Mouse (Mus musculus): Measurements from ENCODE around the gene Ctrb1.

Gene Ctrb1

DNA sequence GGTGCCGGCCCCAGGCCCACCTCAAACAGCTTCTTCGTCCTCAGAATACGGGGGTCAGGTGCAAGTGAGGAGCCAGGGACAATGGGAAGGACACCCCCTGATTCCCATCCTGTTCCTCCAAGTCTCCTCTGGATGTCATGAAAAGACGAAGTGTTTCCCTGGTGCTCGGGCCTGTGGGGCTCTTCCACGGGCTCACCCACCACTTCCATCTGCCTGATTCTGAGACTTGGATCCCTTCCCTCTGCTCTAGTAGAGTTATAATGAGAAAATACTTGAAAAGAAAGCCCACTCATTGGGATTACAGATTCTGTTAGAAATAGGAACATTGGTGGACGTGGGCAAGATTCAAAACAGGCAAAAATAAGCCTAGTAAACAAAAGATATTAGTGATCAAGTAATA, 12.0 kb downstream of the Ctrb1 start:
- DNase-seq = no peak

- DNase-seq = peak; percentile 52
These were observed 12.7 kb downstream of the Ctrb1 start for GRCm38 (mm10) chr8:111678111-111678510.

DNA sequence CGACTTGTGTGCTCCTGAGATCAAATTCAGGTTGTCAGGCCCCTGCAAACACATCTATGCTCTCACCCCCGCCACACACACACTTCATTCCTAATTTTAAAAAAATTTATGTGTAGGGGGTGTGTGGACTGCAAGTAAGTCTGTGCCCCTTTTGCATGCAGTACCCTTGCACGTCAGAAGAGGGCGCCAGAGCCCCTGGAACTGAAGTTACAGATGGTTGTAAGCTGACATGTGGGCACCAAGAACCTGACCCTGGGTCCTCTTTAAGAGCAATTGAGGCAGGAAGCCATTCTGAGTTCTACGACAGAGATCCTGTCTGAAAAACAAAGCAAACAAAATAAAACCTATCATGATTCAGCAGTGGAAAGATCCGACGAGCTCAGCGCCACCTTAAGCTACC, 14.6 kb downstream of the Ctrb1 start:
- peak; percentile 31 for DNase-seq

GRCm38 (mm10) chr8:111666751-111667150, 24.1 kb downstream of the Ctrb1 start:
- DNase-seq = no peak

- peak; percentile 77 for DNase-seq
These were observed 28.3 kb downstream of the Ctrb1 start for GRCm38 (mm10) chr8:111662473-111662872.

- no peak for DNase-seq
These were observed 31.9 kb downstream of the Ctrb1 start for GRCm38 (mm10) chr8:111658819-111659423.

DNA sequence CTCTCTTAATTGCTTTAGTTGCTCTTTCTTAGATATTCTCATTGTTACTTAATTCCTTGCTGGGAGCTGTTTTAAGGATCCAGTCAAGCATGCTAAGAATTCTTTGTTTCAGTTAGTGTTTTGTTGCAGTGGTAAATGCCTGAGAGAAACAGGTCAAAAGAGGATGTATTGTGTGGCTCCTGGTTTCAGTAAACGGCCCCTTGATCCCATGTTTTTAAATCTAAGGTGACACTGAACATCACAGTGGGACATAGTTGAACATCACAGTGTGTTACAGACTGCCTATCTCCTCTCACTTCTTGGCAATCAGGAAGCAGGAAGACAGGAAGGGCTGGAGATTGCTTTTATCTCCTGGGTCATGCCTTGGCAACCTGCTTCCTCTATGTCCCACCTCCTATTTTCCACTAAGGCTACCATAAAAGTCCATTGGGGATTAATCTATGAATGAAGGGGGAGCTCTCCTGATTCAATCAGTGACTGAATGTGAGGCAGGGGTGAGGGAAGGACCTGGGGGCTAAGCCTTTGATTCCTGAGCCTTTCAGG, 33.4 kb downstream of the Ctrb1 start:
- DNase-seq = no peak

GRCm38 (mm10) chr8:111653524-111653923, 37.3 kb downstream of the Ctrb1 start:
- DNase-seq = no peak

GRCm38 (mm10) chr8:111650651-111651050, 40.2 kb downstream of the Ctrb1 start:
- DNase-seq = no peak

DNA sequence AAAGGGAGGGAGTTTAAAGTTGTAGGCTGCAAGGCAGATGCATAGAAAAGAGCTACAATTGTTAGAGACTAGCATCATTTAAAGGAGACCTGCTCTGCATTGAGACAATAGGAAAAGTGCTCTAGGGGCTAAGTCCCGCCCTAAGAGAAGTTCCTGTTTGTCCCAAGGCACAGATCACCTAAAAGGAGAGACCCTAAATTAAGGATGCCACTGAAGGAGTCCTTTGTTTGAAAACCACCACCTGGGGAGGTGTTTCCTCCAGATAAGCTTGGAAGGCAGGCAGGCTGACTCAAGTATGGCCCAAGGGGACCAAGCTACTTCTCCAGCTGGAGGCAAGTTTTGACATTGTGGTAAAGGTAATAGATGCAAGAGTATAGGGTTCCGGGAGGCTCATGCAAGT, 42.0 kb downstream of the Ctrb1 start:
- no peak for DNase-seq

DNA sequence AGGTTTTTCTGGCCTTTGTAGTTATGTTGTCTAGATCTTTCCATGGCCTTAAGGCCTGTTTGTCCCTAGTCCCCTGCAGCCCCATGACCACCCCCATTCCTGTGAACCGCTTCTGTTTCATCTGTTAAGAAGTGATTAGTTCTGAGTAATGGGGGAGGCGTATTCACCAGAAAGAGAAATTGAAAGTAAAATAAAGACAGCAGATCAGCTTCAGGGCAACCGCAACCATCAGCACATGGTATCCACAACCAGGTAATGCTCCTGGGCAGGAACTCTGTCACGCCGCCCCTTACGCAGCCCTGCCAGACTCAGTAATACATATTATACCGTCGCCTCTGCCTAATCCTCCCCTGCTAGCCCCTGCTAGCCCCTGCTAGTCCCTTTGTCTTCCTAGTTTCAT, 45.1 kb downstream of the Ctrb1 start:
- DNase-seq = no peak

DNA sequence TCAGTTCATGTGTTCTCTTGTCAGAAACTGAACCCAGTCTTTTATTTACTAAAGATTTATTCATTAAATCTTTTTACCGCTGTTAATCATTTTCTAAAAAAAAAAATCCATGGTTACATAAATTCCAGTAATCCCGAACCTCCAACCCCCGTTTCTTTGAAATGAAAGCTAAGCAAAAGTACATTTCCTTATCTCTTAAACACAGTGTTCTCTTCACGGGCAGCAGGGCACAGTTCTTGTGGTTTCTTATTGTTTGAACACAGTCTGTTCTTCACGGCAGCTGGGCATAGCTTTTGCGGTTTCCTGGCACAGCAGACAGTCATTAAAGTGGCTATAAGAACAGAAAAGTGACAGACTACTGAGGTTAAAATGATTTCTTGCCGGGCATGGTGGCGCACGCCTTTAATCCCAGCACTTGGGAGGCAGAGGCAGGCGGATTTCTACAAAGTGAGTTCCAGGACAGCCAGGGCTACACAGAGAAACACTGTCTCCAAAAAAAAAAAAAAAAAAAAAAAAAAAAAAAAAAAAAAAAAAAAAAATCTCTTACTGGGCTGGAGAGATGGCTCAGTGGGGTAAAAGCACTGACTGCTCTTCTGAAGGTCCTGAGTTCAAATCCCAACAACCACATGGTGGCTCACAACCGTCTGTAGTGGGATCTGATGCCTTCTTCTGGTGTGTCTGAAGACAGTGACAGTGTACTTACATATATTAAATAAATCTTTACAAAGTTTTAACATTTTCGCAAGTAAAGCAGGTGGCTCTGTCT, 46.3 kb downstream of the Ctrb1 start:
- peak; percentile 56 for DNase-seq

DNA sequence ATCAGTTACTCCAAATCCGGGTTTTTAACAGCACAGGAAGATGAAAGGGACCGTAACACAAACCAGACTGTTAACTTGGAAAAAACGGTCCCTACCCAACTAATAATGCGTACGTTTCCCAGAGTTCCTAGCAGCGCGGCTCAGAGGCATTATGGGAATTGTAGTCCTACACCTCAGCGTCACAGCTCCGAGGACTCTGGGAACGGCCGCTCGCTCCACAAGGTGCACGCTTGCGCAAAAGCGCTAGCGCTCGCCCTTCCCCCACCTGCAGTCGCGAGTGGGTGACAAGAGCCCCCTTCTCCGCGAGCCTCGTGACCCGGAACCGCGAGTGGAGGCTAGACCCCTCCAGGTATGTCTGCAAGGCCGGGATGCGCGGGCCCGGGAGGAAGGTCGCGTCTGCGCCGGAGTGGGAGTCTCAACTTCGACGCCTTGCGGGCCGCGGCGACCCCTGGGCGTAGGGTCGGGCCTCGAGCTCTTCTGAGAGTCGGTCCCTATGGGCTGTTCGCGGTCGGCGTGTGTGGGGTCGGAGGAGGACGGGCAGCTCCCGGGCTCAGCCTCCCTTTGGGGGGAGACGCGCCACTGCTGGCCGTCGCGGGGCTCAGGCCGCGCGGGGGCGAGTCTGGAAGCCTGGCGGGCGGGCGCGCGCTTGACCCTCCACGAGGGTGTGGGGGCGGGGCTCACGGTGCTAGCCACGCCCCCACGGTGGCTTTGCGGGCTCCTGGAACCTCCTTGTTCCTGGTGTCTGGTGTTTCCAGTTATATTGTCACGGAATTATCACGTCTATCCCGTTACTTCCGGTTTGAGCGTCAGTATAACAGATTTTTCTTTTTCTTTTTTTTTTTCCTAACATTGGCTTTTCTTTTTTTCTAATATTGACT, 47.3 kb downstream of the Ctrb1 start, which contains the start of gene Zfp1:
TSS of gene Zfp1 (plus strand) at position 138 of the 878 bp plus-strand sequence.
- peak; percentile 91 for DNase-seq

DNA sequence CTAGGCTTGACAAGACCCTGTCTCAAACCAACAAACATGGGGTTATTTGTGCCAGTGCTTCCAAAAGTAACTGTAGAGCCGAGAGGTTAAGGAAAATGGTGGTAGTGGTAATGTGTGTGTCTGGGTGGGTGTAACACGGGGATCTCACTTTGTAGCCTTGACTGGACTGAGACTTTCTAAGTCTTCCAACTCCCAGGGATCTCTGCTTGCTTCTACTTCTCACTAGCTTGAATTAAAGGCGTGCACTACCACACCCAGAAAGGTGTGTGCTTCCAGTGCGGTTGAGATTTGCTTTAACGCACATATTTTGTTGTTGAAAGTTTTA, 47.9 kb downstream of the Ctrb1 start:
- DNase-seq = no peak

DNA sequence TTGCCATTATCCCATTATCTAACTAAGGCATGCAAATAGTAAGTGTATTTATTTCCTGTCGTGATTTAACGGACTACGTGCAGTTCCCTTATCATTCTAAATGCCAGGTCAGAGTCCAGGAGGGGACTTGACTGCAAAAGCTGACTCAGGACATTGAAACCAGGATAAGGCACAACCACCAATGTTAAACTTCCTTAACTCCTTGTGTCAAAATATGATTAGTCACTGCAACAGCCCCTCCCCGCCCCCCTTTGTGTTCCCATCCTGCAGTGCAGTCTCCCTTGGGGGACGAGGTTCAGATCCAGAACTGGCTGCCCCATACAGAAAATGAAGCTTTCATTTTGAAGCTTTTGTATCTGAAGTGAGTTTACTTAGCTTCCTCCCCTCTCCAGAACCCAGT, 48.3 kb downstream of the Ctrb1 start:
- peak; percentile 59 for DNase-seq

- DNase-seq = no peak
These were observed 49.7 kb downstream of the Ctrb1 start for GRCm38 (mm10) chr8:111641064-111641463.

GRCm38 (mm10) chr8:111638086-111638485, 52.7 kb downstream of the Ctrb1 start:
- no peak for DNase-seq
